Mouse (Mus musculus): ENCODE results near the gene Hcfc1. TPM values are rescaled to one million over a fixed set of nuclear protein-coding genes. Genes with fewer than 3 reads are reported as not detected.

Hcfc1 gene
- polyA plus RNA-seq, 1 experiment from 2014 or later: 92.2 TPM

GRCm38 (mm10) chrX:73952603-73953002, 13.6 kb downstream of the Hcfc1 start:
- Histone ChIP-seq H3K27ac (ENCODE audit: low read depth, low read length) (no peak overlapping the region), H3K4me3 (ENCODE audit: low read depth, low read length) (no peak overlapping the region), H3K9ac (ENCODE audit: low read length) (no peak overlapping the region), H3K36me3 (ENCODE audit: control insufficient read depth, insufficient read depth, low read length) (peaks cover 4% of the 10 kb centered on the region; the same call in 1 of the 2 replicates), H3K27me3 (ENCODE audit: control insufficient read depth, insufficient read depth, low read length) (no peaks in the 10 kb centered on the region), H3K4me2 (ENCODE audit: low read depth, low read length, severe bottlenecking) (no peak overlapping the region), H3K9me3 (ENCODE audit: control insufficient read depth, low read length) (no peaks in the 10 kb centered on the region), H3K4me1 (replicated peaks; ENCODE audit: control insufficient read depth, insufficient read depth, low read length) (no peaks in the 10 kb centered on the region)
- DNase-seq (ENCODE audit: low spot score): no peak
- 88% methylated on average over 5 of the region's 5 CpGs for WGBS
- no peak for ATAC-seq (replicated peaks; ENCODE audit: low FRiP score)

GRCm38 (mm10) chrX:73949341-73949740, 16.8 kb downstream of the Hcfc1 start:
- Histone ChIP-seq H3K4me3 (ENCODE audit: low read depth, low read length) (no peak overlapping the region), H3K4me2 (ENCODE audit: low read depth, low read length, severe bottlenecking) (no peak overlapping the region), H3K36me3 (ENCODE audit: control insufficient read depth, insufficient read depth, low read length) (peaks cover 9% of the 10 kb centered on the region; the same call in 1 of the 2 replicates), H3K9me3 (ENCODE audit: control insufficient read depth, low read length) (no peaks in the 10 kb centered on the region), H3K27ac (ENCODE audit: low read depth, low read length) (no peak overlapping the region), H3K9ac (ENCODE audit: low read length) (no peak overlapping the region), H3K4me1 (replicated peaks; ENCODE audit: control insufficient read depth, insufficient read depth, low read length) (no peaks in the 10 kb centered on the region), H3K27me3 (ENCODE audit: control insufficient read depth, insufficient read depth, low read length) (no peaks in the 10 kb centered on the region)
- DNase-seq (ENCODE audit: low spot score) (no peak), ATAC-seq (replicated peaks; ENCODE audit: low FRiP score) (no peak)
- WGBS: 91% methylated on average over 10 of the region's 10 CpGs

DNA sequence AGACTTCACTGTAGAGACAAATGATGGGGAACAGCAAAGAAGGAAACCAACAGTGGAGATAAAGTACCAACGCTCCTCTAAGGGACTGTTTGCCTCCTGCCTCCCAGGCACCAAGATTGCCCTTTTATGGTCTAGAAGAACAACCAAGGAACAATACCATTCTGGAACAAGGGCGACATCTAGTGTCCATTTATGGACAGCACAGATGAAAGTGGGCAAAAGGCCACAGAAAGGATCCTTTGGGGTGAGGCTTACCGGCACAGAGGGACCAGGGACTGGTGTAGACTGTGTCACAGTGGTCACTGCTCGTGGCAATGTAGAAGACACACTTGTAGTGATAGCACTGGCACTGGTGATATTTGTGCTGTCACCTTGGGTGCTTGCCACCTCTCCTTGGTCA, 17.5 kb downstream of the Hcfc1 start:
- no peaks in the 10 kb centered on the region for H3K9me3 ChIP-seq (ENCODE audit: control insufficient read depth, low read length)
- no peak overlapping the region for H3K4me2 ChIP-seq (ENCODE audit: low read depth, low read length, severe bottlenecking)
- peak; percentile 15; the same call in 1 of the 2 replicates for ATAC-seq (replicated peaks; ENCODE audit: low FRiP score)
- H3K36me3 ChIP-seq (ENCODE audit: control insufficient read depth, insufficient read depth, low read length): peaks cover 9% of the 10 kb centered on the region; the same call in 1 of the 2 replicates
- H3K27ac ChIP-seq (ENCODE audit: low read depth, low read length): no peak overlapping the region
- no peaks in the 10 kb centered on the region for H3K4me1 ChIP-seq (replicated peaks; ENCODE audit: control insufficient read depth, insufficient read depth, low read length)
- peak; percentile 66 for DNase-seq (ENCODE audit: low spot score)
- no peak overlapping the region for H3K4me3 ChIP-seq (ENCODE audit: low read depth, low read length)
- WGBS: 33% methylated on average over 4 of the region's 4 CpGs
- no peak overlapping the region for H3K9ac ChIP-seq (ENCODE audit: low read length)
- no peaks in the 10 kb centered on the region for H3K27me3 ChIP-seq (ENCODE audit: control insufficient read depth, insufficient read depth, low read length)

DNA sequence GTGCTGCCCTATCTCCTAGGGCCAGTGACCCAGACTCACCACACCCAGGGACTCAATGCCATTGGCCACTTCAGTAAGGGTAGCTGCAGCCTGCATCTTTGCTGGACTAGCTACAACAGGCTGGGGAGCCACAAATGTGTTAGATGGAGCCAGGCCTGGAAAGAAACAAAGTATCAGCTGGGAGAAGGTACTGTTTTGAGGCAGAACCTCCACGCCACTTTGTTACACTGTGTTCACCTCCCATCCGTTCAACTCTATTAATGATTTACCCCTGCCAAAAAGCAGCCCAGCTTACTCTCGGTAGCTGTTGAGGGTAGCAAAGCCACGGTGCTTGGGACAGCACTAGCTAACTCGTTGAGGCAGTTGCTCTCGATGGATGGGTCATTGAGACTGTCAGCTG, 19.3 kb downstream of the Hcfc1 start:
- DNase-seq (ENCODE audit: low spot score): no peak
- Histone ChIP-seq H3K36me3 (ENCODE audit: control insufficient read depth, insufficient read depth, low read length) (peaks cover 9% of the 10 kb centered on the region; the same call in 1 of the 2 replicates), H3K9me3 (ENCODE audit: control insufficient read depth, low read length) (no peaks in the 10 kb centered on the region), H3K27ac (ENCODE audit: low read depth, low read length) (no peak overlapping the region), H3K27me3 (ENCODE audit: control insufficient read depth, insufficient read depth, low read length) (no peaks in the 10 kb centered on the region), H3K9ac (ENCODE audit: low read length) (no peak overlapping the region), H3K4me3 (ENCODE audit: low read depth, low read length) (no peak overlapping the region), H3K4me1 (replicated peaks; ENCODE audit: control insufficient read depth, insufficient read depth, low read length) (no peaks in the 10 kb centered on the region), H3K4me2 (ENCODE audit: low read depth, low read length, severe bottlenecking) (no peak overlapping the region)
- no peak for ATAC-seq (replicated peaks; ENCODE audit: low FRiP score)
- 91% methylated on average over 6 of the region's 6 CpGs for WGBS

DNA sequence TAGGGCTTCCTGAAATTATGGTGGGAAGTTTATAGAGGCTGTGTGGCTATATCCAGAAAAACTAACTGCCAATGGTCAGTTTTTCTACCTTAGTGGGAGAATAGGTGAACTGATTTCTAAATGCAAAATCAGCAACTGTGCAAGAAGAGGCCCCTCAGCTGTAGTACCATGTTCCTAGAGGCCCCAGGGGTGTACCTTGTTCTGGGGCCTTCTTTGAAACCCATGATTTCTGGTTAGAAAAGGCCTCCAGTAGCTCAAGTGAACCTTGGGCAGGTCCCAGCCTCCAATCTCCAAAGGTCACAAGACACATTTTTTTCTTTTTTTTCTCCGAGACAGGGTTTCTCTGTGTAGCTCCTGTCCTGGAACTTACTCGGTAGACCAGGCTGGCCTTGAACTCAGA, 23.9 kb downstream of the Hcfc1 start:
- ATAC-seq (replicated peaks; ENCODE audit: low FRiP score) (no peak), DNase-seq (ENCODE audit: low spot score) (no peak)
- Histone ChIP-seq H3K4me2 (ENCODE audit: low read depth, low read length, severe bottlenecking) (no peak overlapping the region), H3K9ac (ENCODE audit: low read length) (no peak overlapping the region), H3K27ac (ENCODE audit: low read depth, low read length) (no peak overlapping the region), H3K36me3 (ENCODE audit: control insufficient read depth, insufficient read depth, low read length) (peaks cover 6% of the 10 kb centered on the region; the same call in 1 of the 2 replicates), H3K4me1 (replicated peaks; ENCODE audit: control insufficient read depth, insufficient read depth, low read length) (no peaks in the 10 kb centered on the region), H3K4me3 (ENCODE audit: low read depth, low read length) (no peak overlapping the region), H3K27me3 (ENCODE audit: control insufficient read depth, insufficient read depth, low read length) (no peaks in the 10 kb centered on the region), H3K9me3 (ENCODE audit: control insufficient read depth, low read length) (no peaks in the 10 kb centered on the region)
- WGBS: 96% methylated on average over 2 of the region's 2 CpGs

DNA sequence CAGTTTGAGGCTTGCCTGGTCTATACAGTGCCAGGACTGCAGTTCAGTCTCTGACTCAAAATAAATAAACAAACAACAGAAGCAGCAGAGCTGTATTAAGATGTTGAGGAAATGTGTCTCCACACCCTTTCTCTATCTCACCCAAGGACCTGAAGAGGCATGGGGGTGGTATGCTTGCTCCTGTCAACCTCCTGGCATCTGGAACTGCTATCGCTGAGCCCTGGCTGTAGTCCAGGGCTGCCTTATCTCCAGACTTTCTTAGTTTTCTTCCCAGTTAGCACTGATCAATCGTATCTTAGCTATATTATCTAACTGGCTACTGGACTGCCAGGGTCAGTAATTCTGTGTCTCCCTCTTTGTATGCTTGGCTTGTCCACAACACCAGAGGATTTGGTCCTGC, 24.3 kb downstream of the Hcfc1 start:
- Histone ChIP-seq H3K4me3 (ENCODE audit: low read depth, low read length) (no peak overlapping the region), H3K9ac (ENCODE audit: low read length) (no peak overlapping the region), H3K9me3 (ENCODE audit: control insufficient read depth, low read length) (no peaks in the 10 kb centered on the region), H3K27ac (ENCODE audit: low read depth, low read length) (no peak overlapping the region), H3K4me2 (ENCODE audit: low read depth, low read length, severe bottlenecking) (no peak overlapping the region), H3K36me3 (ENCODE audit: control insufficient read depth, insufficient read depth, low read length) (peaks cover 6% of the 10 kb centered on the region; the same call in 1 of the 2 replicates), H3K4me1 (replicated peaks; ENCODE audit: control insufficient read depth, insufficient read depth, low read length) (no peaks in the 10 kb centered on the region), H3K27me3 (ENCODE audit: control insufficient read depth, insufficient read depth, low read length) (no peaks in the 10 kb centered on the region)
- no peak for DNase-seq (ENCODE audit: low spot score)
- WGBS: 91% methylated on average over 2 of the region's 2 CpGs
- no peak for ATAC-seq (replicated peaks; ENCODE audit: low FRiP score)

DNA sequence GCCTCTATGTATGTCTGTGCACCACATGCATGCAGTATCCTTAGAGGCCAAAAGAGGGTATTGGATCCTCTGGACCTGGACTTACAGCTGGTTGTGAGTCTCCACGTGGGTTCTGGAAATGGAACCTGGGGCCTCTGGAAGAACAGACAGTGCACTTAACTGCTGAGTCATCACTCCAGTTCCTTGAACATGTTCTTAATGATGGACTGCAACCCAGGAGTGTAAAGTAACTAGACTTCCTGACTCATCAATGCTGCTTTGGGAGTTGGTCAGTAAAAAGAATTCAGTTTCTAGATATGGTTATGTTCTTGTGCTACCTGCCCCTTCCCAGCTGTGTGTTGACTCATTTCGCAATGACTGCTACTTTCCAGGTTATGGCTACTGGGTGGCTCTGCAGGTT, 34.3 kb downstream of the Hcfc1 start:
- H3K36me3 ChIP-seq (ENCODE audit: control insufficient read depth, insufficient read depth, low read length): no peaks in the 10 kb centered on the region
- 76% methylated on average over 2 of the region's 2 CpGs for WGBS
- no peak overlapping the region for H3K27ac ChIP-seq (ENCODE audit: low read depth, low read length)
- H3K4me1 ChIP-seq (replicated peaks; ENCODE audit: control insufficient read depth, insufficient read depth, low read length): no peaks in the 10 kb centered on the region
- ATAC-seq (replicated peaks; ENCODE audit: low FRiP score): no peak
- no peaks in the 10 kb centered on the region for H3K9me3 ChIP-seq (ENCODE audit: control insufficient read depth, low read length)
- no peak overlapping the region for H3K4me2 ChIP-seq (ENCODE audit: low read depth, low read length, severe bottlenecking)
- no peak overlapping the region for H3K9ac ChIP-seq (ENCODE audit: low read length)
- H3K4me3 ChIP-seq (ENCODE audit: low read depth, low read length): no peak overlapping the region
- no peak for DNase-seq (ENCODE audit: low spot score)
- no peaks in the 10 kb centered on the region for H3K27me3 ChIP-seq (ENCODE audit: control insufficient read depth, insufficient read depth, low read length)

GRCm38 (mm10) chrX:73930402-73931062, 35.6 kb downstream of the Hcfc1 start, which contains the start of gene Renbp:
Gene Renbp, minus strand, starts transcription at chrX:73930850.
- DNase-seq (ENCODE audit: low spot score) (peak; percentile 69), ATAC-seq (replicated peaks; ENCODE audit: low FRiP score) (peak; percentile 73)
- no peaks in the 10 kb centered on the region for H3K36me3 ChIP-seq (ENCODE audit: control insufficient read depth, insufficient read depth, low read length)
- no peaks in the 10 kb centered on the region for H3K9me3 ChIP-seq (ENCODE audit: control insufficient read depth, low read length)
- H3K9ac ChIP-seq (ENCODE audit: low read length): no peak within 1 kb of the TSS
- H3K4me1 ChIP-seq (replicated peaks; ENCODE audit: control insufficient read depth, insufficient read depth, low read length): no peaks in the 10 kb centered on the region
- WGBS: 42% methylated on average over 17 of the region's 17 CpGs
- no peak within 1 kb of the TSS for H3K27ac ChIP-seq (ENCODE audit: low read depth, low read length)
- 0 out of 2 replicates have a peak within 1 kb of the TSS, but pooled peaks have one; percentile 21 for H3K4me2 ChIP-seq (ENCODE audit: low read depth, low read length, severe bottlenecking)
- no peaks in the 10 kb centered on the region for H3K27me3 ChIP-seq (ENCODE audit: control insufficient read depth, insufficient read depth, low read length)
- no peak within 1 kb of the TSS; the same call in 1 of the 2 replicates for H3K4me3 ChIP-seq (ENCODE audit: low read depth, low read length)

DNA sequence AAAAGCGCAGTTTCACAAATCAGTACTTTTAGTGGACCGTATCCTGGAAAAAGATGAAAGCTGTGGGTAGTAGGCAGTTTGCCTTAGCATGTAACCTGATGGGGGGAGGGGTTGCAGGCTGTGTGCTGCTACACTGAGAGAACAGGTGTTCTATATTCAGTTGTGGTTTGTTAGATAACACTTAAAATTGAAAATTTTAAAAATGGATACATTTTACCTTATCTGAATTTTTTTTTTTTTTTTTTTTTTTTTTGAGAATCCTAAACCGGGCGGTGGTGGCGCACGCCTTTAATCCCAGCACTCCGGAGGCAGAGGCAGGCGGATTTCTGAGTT, 43.6 kb downstream of the Hcfc1 start:
- H3K36me3 ChIP-seq (ENCODE audit: control insufficient read depth, insufficient read depth, low read length): no peaks in the 10 kb centered on the region
- peak overlapping the region; percentile 65; the same call in 1 of the 2 replicates for H3K27ac ChIP-seq (ENCODE audit: low read depth, low read length)
- ATAC-seq (replicated peaks; ENCODE audit: low FRiP score) (0 out of 2 replicates have a peak, but pooled peaks have one; percentile 3), DNase-seq (ENCODE audit: low spot score) (no peak)
- H3K9me3 ChIP-seq (ENCODE audit: control insufficient read depth, low read length): no peaks in the 10 kb centered on the region
- H3K27me3 ChIP-seq (ENCODE audit: control insufficient read depth, insufficient read depth, low read length): no peaks in the 10 kb centered on the region
- H3K4me1 ChIP-seq (replicated peaks; ENCODE audit: control insufficient read depth, insufficient read depth, low read length): no peaks in the 10 kb centered on the region
- H3K9ac ChIP-seq (ENCODE audit: low read length): peak overlapping the region; percentile 47; the same call in 1 of the 2 replicates
- WGBS: 78% methylated on average over 8 of the region's 8 CpGs
- H3K4me3 ChIP-seq (ENCODE audit: low read depth, low read length): peak overlapping the region; percentile 50
- H3K4me2 ChIP-seq (ENCODE audit: low read depth, low read length, severe bottlenecking): peak overlapping the region; percentile 61
